Mouse (Mus musculus) splenic B cell, adult 2 months (primary cell): ENCODE measurements around the gene Nmur2.

Source experiments
- DNase-seq: peaks from one replicate; pipeline ENCODE4 v3.0.0-alpha.2; 2011; ENCODE audit warnings: low read depth, low spot score
- H3K27me3 ChIP-seq: 2 replicates; pipeline ENCODE4 v1.6.1; 2012; ENCODE audit warnings: mild to moderate bottlenecking, low read length, moderate library complexity, mixed read lengths; ENCODE audit not compliant: control insufficient read depth, poor library complexity, insufficient read depth, severe bottlenecking
- H3K36me3 ChIP-seq: 2 replicates; pipeline ENCODE4 v1.6.1; 2012; ENCODE audit warnings: mild to moderate bottlenecking, low read length, moderate library complexity, mixed read lengths; ENCODE audit not compliant: control insufficient read depth, poor library complexity, insufficient read depth, severe bottlenecking

Nmur2 gene

DNA sequence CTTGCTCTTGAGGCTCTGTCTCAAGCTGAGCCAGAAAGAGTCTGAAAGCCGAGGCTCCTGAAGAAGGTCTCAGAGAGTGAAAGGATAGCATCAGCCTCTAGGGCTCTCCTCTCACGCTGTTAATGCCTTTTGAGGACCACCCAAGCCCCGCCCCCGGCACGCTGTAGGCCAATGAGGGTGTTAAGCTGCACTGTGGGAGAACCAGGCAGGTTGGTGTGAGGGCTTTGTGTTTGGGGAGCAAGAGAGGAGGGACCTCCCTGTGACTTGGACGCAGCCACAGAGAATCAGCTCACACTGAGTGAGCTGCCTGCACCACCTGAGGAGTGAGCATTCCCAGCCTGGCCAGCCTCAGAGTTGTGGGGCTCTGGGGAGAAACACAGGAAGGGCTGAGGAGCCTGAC is at the start of gene Nmur2:
Nmur2 (minus strand) TSS at position 94 of the 400 bp plus-strand sequence.
- no peaks in the 10 kb centered on the region for H3K36me3 ChIP-seq
- no peaks in the 10 kb centered on the region for H3K27me3 ChIP-seq
- no peak for DNase-seq

DNA sequence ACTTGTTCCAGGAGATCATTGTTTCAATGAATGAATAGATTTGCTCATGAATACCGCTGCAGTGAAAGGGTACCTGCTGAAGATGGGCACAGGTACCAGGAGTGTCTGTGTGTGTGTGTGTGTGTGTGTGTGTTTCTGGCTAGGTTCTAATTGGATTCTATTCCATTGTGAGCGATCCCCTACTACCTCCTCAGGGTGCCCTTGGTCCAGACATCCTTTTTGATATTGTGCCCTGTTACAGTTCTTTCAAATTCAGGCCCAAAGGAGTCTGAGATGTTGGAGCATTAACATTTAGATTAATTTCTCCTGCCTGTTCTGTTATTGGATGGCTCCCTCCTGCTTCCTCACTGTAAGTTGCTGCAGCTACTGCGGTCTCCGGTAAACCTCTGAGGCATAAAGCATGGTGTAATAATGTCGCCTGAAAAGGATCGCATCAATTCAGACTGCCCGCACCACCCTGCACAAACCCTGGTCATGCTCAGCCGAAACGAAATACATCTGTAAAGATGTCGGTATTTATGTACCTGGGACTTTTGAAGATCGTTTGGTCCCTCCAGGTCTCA is 48.4 kb upstream of the Nmur2 start:
- Histone ChIP-seq H3K36me3 (no peaks in the 10 kb centered on the region), H3K27me3 (no peaks in the 10 kb centered on the region)
- DNase-seq = no peak

DNA sequence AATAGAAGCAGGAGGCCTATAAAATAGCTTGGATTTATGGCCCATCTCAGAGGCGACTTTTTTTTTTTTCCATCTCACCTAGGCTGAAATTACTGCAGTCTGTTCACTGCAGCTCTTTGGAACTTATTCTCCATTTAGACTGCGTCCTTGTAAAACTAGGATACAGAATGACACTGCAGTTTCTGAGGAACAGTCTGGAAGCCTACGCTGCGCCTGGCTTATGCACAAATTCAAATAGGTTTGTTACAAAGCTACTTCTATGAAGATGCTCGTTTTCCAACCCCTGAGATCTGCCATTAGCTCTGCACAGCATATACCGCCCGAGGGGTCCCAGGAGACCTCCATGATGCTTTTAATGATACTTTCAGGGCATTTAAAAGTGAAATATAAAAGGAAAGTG is 31.3 kb upstream of the Nmur2 start:
- Histone ChIP-seq H3K36me3 (no peaks in the 10 kb centered on the region), H3K27me3 (no peaks in the 10 kb centered on the region)
- no peak for DNase-seq

DNA sequence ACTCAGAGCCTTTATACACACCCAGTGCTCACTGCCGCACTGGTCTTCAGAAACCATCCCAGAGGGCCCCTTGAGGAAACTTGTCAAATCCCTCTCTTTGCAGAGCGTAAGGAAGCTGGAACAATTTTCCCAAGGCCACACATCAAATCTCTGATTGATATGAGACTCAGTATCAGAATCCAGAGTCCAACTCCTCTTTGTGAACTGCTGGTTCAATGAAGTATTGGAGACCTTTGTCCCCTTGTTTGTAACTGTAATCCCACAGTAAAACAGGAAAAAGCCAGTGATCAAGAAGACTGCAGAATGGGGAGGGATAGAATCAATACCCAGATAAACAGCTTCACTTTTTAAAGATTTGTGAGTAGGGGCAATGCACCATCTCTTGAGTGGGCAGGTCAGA is 28.8 kb upstream of the Nmur2 start:
- DNase-seq = no peak
- no peaks in the 10 kb centered on the region for H3K27me3 ChIP-seq
- no peaks in the 10 kb centered on the region for H3K36me3 ChIP-seq

DNA sequence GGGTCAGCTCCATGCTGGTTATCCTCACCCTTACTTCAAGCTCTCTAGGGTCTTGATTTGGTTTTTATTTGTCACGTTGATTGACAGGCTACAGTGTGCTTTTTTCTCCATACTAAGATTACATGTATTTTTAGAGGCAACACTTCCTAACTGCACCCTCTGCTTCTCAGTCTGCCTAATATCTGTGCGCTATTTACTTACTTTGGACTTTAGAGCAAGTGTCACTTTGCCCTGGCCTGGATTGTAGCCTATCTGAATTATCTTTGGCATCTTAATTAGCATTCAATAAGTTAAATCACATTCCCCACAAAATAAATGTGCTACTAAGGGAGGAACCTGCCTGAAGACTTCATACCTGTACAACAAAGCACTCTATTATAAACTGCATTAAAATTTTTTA is 24.3 kb upstream of the Nmur2 start:
- Histone ChIP-seq H3K36me3 (no peaks in the 10 kb centered on the region), H3K27me3 (no peaks in the 10 kb centered on the region)
- DNase-seq = no peak

DNA sequence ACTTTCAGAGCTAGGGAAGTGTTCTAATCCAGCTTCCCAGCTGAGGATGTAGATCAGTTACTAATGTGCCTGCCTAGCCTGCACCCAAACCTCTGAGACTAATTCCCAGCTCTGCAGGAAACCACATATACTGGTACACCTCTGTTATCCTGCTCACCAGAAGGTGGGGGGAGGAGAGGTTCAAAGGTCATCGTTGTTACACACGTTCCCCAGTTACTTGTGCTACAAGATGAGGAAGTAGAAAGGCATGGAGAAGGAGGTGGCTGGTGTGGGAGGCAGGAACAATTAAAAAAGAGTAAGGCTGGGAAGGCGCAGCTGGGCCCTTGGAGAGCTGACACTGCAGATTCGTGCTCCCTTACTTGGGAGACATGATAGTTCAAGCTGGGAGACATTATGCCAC is 23.8 kb upstream of the Nmur2 start:
- Histone ChIP-seq H3K27me3 (no peaks in the 10 kb centered on the region), H3K36me3 (no peaks in the 10 kb centered on the region)
- DNase-seq = no peak

DNA sequence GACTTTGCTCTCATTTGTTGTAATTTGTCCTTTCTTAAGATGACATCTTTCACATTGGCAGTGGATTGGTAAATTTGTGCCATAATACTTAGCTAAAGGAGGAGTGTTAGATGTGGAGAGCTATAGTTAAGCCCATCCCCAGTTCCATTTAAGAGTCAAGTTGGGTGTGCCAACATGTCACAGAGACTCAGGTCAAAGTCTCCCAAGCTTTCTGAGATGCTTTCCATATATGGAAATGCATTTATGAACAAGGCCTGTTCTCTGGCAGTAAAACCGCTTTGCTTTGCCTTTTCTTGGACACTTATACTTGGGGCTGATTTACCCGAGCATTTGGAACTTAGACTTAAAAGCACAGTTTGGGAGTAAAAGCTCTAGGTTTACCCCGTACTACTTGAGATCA is 18.4 kb upstream of the Nmur2 start:
- H3K36me3 ChIP-seq = no peaks in the 10 kb centered on the region
- DNase-seq = no peak
- H3K27me3 ChIP-seq = no peaks in the 10 kb centered on the region

DNA sequence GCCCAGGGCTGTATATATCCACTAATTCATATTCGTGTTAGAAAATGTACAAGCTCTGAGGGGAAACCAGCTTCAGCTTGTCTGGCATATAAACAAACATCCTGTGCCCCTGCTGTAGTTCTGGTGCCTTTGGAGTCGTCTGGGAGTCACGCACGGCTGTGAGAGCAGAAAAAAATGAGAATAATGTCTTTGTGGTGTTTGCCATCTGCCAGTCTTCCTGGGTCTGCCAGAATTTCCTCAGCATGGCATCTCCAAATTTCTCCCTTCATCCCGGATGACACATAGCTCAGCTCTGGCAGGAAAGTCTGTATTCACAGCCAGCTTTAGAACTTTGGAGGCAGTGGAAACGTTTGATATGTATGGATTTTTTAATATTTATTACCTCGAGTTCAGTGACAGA is 13.6 kb upstream of the Nmur2 start:
- H3K27me3 ChIP-seq = no peaks in the 10 kb centered on the region
- no peaks in the 10 kb centered on the region for H3K36me3 ChIP-seq
- DNase-seq = no peak

DNA sequence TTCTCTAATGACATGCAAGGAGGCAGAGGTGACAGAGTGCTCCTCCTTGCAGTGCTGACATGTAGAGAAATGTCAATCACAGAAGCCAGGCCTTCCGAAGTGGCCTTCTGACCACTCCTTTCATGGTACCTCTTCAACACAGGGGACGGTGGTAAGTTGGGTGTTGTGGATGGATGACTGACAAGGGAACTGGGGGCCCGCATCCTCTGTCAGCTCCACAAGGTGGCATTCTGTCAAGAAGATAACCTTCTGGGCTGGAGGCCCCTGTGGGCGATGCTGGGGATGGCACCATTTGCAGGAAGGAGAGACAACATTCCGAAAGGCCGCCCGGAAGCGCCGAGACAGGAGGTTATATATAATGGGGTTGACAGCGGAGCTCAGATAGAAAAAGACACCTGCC is 14.0 kb downstream of the Nmur2 start:
- no peak for DNase-seq
- H3K36me3 ChIP-seq = no peaks in the 10 kb centered on the region

DNA sequence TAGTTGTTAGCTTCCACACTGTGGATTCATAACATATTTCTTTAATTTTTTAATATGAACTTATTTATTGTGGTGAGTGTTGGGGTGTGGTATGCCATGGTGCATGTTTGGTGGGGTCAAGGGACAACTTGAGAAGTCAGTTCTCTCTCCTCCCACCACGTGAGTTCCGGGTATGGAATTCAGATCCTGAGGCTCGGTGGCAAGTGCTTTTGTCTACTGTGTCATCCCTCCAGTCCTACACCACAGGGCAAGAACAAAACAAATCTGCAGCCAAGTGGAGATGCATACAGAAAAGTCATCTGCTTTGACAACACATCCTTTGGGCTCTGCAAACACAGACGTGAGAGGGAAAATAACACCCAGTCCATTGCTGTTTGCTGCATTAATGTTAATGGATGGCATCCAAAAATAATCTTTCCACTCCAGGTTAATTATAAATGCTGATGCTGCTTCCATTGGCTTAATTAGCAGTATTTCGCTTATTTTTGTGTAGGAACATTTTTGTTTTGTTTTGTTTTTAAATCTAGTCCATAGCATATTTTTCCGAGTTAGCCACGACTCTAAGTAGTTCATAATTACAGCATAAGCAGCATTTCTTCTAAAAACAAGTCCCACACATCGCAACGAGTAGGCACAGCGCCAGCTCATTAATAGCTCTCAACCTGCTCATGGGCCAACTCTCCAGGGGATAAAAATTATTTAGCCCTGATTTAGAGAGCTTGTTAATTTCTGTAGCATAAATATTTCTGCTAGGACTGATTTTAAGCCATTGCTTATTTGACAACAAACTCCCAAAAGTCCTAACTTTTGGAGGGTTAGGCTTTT is 14.9 kb downstream of the Nmur2 start:
- Histone ChIP-seq H3K36me3 (no peaks in the 10 kb centered on the region), H3K27me3 (no peaks in the 10 kb centered on the region)
- DNase-seq = no peak

More for the DNA sequence above, 14.0 kb downstream of the Nmur2 start:
- H3K27me3 ChIP-seq = no peaks in the 10 kb centered on the region

DNA sequence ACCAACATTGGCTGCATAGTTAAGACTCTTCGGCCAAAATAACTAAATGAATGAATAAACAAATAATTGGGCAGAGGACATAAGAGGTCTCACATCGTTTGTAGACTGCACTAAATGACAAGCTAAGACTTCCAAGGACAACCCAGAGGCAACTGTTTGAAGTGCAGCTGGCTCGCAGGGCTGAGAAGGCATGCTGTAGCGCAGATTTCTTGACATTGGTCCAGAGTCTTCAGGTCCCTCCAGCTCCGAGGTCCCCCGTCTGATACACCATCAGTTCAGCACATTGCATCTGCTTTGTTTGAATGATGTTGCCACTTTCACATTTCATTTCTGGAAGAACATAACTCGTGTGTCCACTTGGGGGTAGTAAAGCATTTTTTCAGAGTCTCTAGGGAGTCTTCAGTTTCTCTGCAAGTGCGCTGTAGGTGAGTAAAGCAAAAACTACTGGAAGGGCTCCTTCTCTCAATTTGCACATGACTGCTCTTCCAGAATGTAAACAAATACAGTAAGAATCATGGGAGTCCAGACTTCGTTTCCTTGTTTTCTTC is 27.2 kb downstream of the Nmur2 start:
- DNase-seq = no peak
- no peaks in the 10 kb centered on the region for H3K27me3 ChIP-seq
- H3K36me3 ChIP-seq = no peaks in the 10 kb centered on the region

DNA sequence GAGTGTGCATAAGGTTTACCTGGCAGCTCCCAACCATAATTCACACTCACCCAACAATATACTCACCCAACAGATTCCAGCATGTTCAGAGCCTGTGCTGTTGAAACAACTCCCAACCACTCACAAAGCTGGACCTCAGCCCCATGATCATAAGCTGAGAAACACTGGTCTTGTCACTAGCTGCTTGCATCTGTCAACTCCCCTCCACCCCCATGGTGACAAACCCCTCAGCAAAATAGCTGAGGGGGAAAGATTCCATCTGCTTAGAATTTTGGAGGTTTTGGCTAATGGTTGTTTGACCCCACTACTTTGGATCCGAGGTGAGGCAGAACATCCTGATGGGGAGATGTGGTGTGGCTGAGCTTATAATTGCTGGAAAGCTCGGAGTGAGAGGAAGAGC is 28.4 kb downstream of the Nmur2 start:
- H3K36me3 ChIP-seq = no peaks in the 10 kb centered on the region
- H3K27me3 ChIP-seq = no peaks in the 10 kb centered on the region
- DNase-seq = no peak

DNA sequence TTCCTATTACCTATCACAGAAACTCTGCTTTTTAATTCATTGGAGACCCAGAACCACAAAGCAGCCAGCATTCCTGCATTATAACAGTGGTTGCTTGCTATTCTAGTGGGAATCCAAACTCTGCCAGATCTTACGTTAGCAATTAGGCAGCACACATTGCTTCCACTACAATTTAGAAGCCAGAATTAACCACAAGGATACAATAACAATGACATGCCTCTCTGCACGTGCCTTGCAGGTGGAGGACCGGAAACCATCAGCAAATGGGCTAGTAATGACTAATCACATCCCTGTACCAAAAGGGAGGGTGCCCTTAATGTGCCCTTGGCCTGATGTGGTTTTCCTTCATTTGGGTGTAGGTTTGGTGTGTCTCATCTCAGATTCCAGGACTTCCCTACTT is 32.5 kb downstream of the Nmur2 start:
- H3K36me3 ChIP-seq = no peaks in the 10 kb centered on the region
- DNase-seq = no peak
- no peaks in the 10 kb centered on the region for H3K27me3 ChIP-seq

DNA sequence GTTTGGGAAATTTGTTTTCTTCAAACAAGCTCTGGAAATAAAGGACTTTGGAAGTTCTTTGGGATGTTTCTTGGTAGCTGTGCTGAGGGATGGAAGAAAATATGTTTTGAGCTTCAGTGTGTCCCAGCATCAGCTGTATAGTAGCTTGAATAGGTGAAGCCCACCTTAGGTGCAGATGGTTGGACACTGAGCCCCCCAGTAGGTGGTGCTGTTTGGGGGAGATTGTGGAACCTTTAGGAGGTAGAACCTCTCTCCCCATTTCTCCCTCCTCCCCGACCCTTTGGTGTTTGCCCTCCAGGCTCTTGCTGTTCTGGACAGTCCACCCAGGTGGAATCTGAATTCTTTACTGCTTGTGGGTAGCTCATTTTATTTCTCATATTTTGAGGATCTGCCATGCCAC is 48.0 kb downstream of the Nmur2 start:
- H3K36me3 ChIP-seq = no peaks in the 10 kb centered on the region
- no peak for DNase-seq
- no peaks in the 10 kb centered on the region for H3K27me3 ChIP-seq

DNA sequence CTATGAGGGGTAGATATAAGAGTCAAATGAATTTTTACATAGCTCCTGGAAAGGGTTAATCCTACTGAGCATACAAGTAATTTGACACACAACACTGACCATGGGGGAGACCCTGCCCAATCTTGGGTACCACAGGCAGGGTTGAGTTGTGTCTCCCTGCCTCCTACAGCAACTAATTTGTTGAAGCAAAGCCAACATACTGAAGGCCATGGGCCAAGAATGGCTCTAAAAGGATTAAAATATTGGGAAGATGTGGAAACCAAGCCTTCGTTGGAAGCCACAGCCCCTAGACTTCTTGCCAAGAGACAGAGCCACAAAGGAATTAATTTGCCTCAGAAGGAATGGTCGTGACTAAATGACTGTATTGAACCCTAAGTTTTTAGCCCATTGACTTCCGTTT is 48.7 kb downstream of the Nmur2 start:
- DNase-seq = no peak
- Histone ChIP-seq H3K36me3 (no peaks in the 10 kb centered on the region), H3K27me3 (no peaks in the 10 kb centered on the region)
